Mouse (Mus musculus): ENCODE data around the gene Twf2. TPM values are rescaled to one million over a fixed set of nuclear protein-coding genes. Genes with fewer than 3 reads are reported as not detected.

The Twf2 gene
- total and polyA plus RNA-seq, 3 experiments: 66.8 to 101 TPM; not detected in 1

GRCm38 (mm10) chr9:106166709-106167108 is 36.2 kb upstream of the Twf2 start:
- Histone ChIP-seq H3K9me3 (replicated peaks; ENCODE audit: insufficient read depth, low read length) (no peaks in the 10 kb centered on the region), H3K79me2 (ENCODE audit: control insufficient read depth, insufficient read depth, low read length, poor library complexity) (peaks cover 10% of the 10 kb centered on the region), H3K4me3 (ENCODE audit: control insufficient read depth in 1 of 2, insufficient read depth in 1 of 2, low read depth in 2 of 2, low read length in 2 of 2) (no peak overlapping the region), H3K27ac (ENCODE audit: control insufficient read depth, low read depth, low read length) (no peak overlapping the region), H3K36me3 (ENCODE audit: control insufficient read depth in 1 of 2, insufficient read depth in 2 of 2, low read length in 2 of 2) (peaks cover 0 to 5% of the 10 kb centered on the region in 2 experiments; a peak in 2 of 4 replicates), H3K27me3 (ENCODE audit: control insufficient read depth in 1 of 2, insufficient read depth in 2 of 2, low read length in 2 of 2) (no peaks in the 10 kb centered on the region), H3K9ac (ENCODE audit: control insufficient read depth, low read depth, low read length, poor library complexity, severe bottlenecking) (no peak overlapping the region), H3K4me1 (ENCODE audit: control insufficient read depth in 1 of 2, insufficient read depth in 2 of 2, low read length in 2 of 2) (peaks cover 3 to 12% of the 10 kb centered on the region in 2 experiments)
- no peak for TF ChIP-seq TAL1 (IDR thresholded peaks at IDR 0.05; ENCODE audit: low read length)
- TF ChIP-seq ELF1 (IDR thresholded peaks at IDR 0.05; ENCODE audit: low read depth, low read length): no peak
- TF ChIP-seq UBTF (IDR thresholded peaks at IDR 0.05; ENCODE audit: borderline replicate concordance, insufficient read depth, low read depth, low read length): no peak
- no peak for TF ChIP-seq MEF2A (IDR thresholded peaks at IDR 0.05; ENCODE audit: extremely low read depth, insufficient replicate concordance, low read depth, low read length, poor library complexity, severe bottlenecking)
- TF ChIP-seq EP300 (IDR thresholded peaks at IDR 0.05; ENCODE audit: low read depth in 1 of 2, low read length in 2 of 2): no peak; a peak in 1 of 4 replicates
- no peak for TF ChIP-seq CTCF (IDR thresholded peaks at IDR 0.05 in 2 of 3, conservative IDR thresholded peaks at IDR 0.05 in 1 of 3; ENCODE audit: control insufficient read depth in 1 of 3, insufficient read depth in 1 of 3, low read depth in 2 of 3, low read length in 3 of 3, poor library complexity in 1 of 3, severe bottlenecking in 1 of 3)
- TF ChIP-seq GATA1 (IDR thresholded peaks at IDR 0.05; ENCODE audit: low read depth, low read length): 0 out of 2 replicates have a peak, but pooled peaks have one; percentile 18
- DNase-seq (ENCODE audit: low read depth, low spot score): no peak

GRCm38 (mm10) chr9:106167241-106167640 is 35.7 kb upstream of the Twf2 start:
- DNase-seq (ENCODE audit: low read depth, low spot score): no peak
- Histone ChIP-seq H3K4me1 (ENCODE audit: control insufficient read depth in 1 of 2, insufficient read depth in 2 of 2, low read length in 2 of 2) (peaks cover 4 to 12% of the 10 kb centered on the region in 2 experiments), H3K79me2 (ENCODE audit: control insufficient read depth, insufficient read depth, low read length, poor library complexity) (peaks cover 15% of the 10 kb centered on the region), H3K36me3 (ENCODE audit: control insufficient read depth in 1 of 2, insufficient read depth in 2 of 2, low read length in 2 of 2) (peaks cover 0 to 5% of the 10 kb centered on the region in 2 experiments; a peak in 2 of 4 replicates), H3K4me3 (ENCODE audit: control insufficient read depth in 1 of 2, insufficient read depth in 1 of 2, low read depth in 2 of 2, low read length in 2 of 2) (no peak overlapping the region), H3K9me3 (replicated peaks; ENCODE audit: insufficient read depth, low read length) (no peaks in the 10 kb centered on the region), H3K9ac (ENCODE audit: control insufficient read depth, low read depth, low read length, poor library complexity, severe bottlenecking) (no peak overlapping the region), H3K27me3 (ENCODE audit: control insufficient read depth in 1 of 2, insufficient read depth in 2 of 2, low read length in 2 of 2) (no peaks in the 10 kb centered on the region), H3K27ac (ENCODE audit: control insufficient read depth, low read depth, low read length) (no peak overlapping the region)
- TF ChIP-seq POLR2AphosphoS2 (IDR thresholded peaks at IDR 0.05; ENCODE audit: low read length) (no peak), JUND (IDR thresholded peaks at IDR 0.05; ENCODE audit: low read depth, low read length) (no peak), CHD1 (IDR thresholded peaks at IDR 0.05; ENCODE audit: low read depth, low read length) (no peak), RAD21 (IDR thresholded peaks at IDR 0.05; ENCODE audit: low read depth, low read length) (no peak), SIN3A (IDR thresholded peaks at IDR 0.05; ENCODE audit: low read length) (no peak), MYC (IDR thresholded peaks at IDR 0.05; ENCODE audit: low read depth, low read length) (no peak), ZMIZ1 (IDR thresholded peaks at IDR 0.05; ENCODE audit: low read depth, low read length) (no peak), HCFC1 (IDR thresholded peaks at IDR 0.05; ENCODE audit: low read depth, low read length) (no peak), USF1 (IDR thresholded peaks at IDR 0.05; ENCODE audit: low read depth, low read length) (no peak)

All from MEL (cell line).